Comparison of ENCODE assay signal across 8 mouse cellular contexts in the genomic region with DNA sequence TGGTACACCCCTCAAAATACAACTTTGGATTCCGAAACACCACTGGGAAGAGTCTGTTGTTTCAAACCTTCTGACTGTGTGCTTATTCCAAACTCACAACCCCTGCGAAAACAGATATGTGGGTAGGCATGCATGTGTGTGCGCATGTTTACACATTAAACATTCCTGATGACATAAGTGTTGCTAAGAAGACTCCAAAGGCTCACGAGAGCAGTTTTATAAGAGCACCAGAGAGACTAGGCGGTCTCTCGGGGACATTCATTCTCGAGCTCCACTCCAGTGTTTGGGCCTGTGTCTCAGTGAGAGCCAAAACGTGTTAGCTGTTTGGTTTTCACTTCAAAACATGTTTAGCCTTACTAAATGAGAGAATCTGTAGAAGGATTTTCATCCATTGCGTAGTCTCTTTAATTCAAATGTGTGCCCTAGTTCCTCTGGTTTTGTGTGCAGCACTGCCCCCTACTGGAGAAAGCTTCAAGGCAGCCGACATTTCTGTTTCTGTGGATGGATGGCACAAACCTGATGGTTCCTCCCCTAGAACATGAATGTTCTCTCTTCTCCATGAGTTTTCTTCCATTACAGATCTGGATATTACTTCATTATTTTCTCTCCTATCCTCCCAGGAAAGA. TPM values are rescaled to one million over a fixed set of nuclear protein-coding genes. Genes with fewer than 3 reads are reported as not detected.
DNase-seq lines count a peak whose midpoint lies in the region; ATAC-seq and TF ChIP-seq lines count a peak whose summit lies in the region.

No protein-coding gene starts in this region.

- H3K36me3 ChIP-seq in intestine, embryonic 14.5 days (ENCODE audit: control insufficient read depth, insufficient read depth, low read length), result 0 out of 2 replicates have a peak, but pooled peaks cover 4% of the 10 kb centered on the region
- H3K36me3 ChIP-seq in intestine, embryonic 15.5 days, result no peaks in the 10 kb centered on the region
- H3K36me3 ChIP-seq in embryonic facial prominence, embryonic 11.5 days (replicated peaks; ENCODE audit: control insufficient read depth, insufficient read depth, low read depth, low read length), result no peaks in the 10 kb centered on the region
- H3K36me3 ChIP-seq in splenic B cell, adult 2 months (ENCODE audit: control insufficient read depth, insufficient read depth, low read length, poor library complexity, severe bottlenecking), result no peaks in the 10 kb centered on the region

- peak; percentile 72 for TF ChIP-seq CTCF in bone marrow, adult 2 months (IDR thresholded peaks at IDR 0.05; ENCODE audit: control insufficient read depth, insufficient read depth, low read length)

- no peaks in the 10 kb centered on the region for H3K4me1 ChIP-seq in intestine, embryonic 14.5 days (replicated peaks; ENCODE audit: control insufficient read depth, insufficient read depth, low read length)
- H3K4me1 ChIP-seq in intestine, embryonic 15.5 days (replicated peaks), result no peaks in the 10 kb centered on the region
- no peaks in the 10 kb centered on the region for H3K4me1 ChIP-seq in bone marrow, adult 2 months (ENCODE audit: control insufficient read depth, insufficient read depth, low read length)
- no peaks in the 10 kb centered on the region for H3K4me1 ChIP-seq in embryonic facial prominence, embryonic 11.5 days (ENCODE audit: control insufficient read depth, insufficient read depth, low read length)

- ATAC-seq in intestine, embryonic 14.5 days (replicated peaks; ENCODE audit: low FRiP score, low TSS enrichment, low read depth), result no peak
- ATAC-seq in intestine, embryonic 15.5 days, result no peak
- no peak for ATAC-seq in embryonic facial prominence, embryonic 11.5 days (replicated peaks; ENCODE audit: insufficient number of reproducible peaks, low FRiP score, low TSS enrichment, low read depth)
- peak; percentile 78 for ATAC-seq in megakaryocyte, adult 5-6 weeks (ENCODE audit: poor library complexity, severe bottlenecking)

- H3K9ac ChIP-seq in intestine, embryonic 14.5 days (ENCODE audit: low read length), result no peak overlapping the region
- H3K9ac ChIP-seq in intestine, embryonic 15.5 days, result no peak overlapping the region
- no peak overlapping the region for H3K9ac ChIP-seq in embryonic facial prominence, embryonic 11.5 days (replicated peaks; ENCODE audit: low read length)

- H3K4me2 ChIP-seq in intestine, embryonic 14.5 days (ENCODE audit: low read length), result no peak overlapping the region
- H3K4me2 ChIP-seq in intestine, embryonic 15.5 days (replicated peaks), result no peak overlapping the region
- H3K4me2 ChIP-seq in embryonic facial prominence, embryonic 11.5 days (ENCODE audit: low read depth, low read length), result no peak overlapping the region

- DNase-seq in intestine, embryonic 14.5 days (ENCODE audit: low spot score), result peak; percentile 83
- peak; percentile 82 for DNase-seq in embryonic facial prominence, embryonic 11.5 days (ENCODE audit: low spot score)
- DNase-seq in heart, postnatal 14 days, result peak; percentile 68 to 74
- DNase-seq in layer of hippocampus, postnatal 14 days (ENCODE audit: low spot score in 2 of 2), result peak; percentile 77 to 87
- DNase-seq in splenic B cell, adult 2 months (ENCODE audit: low read depth, low spot score), result peak; percentile 32

- no peak for TF ChIP-seq POLR2A in bone marrow, adult 2 months (IDR thresholded peaks at IDR 0.05; ENCODE audit: borderline replicate concordance, control insufficient read depth, low read depth, low read length)

- WGBS in intestine, embryonic 14.5 days, result 57% methylated on average over 10 of the region's 10 CpGs
- 57% methylated on average over 10 of the region's 10 CpGs for WGBS in intestine, embryonic 15.5 days
- 67% methylated on average over 10 of the region's 10 CpGs for WGBS in bone marrow, adult 2 months
- WGBS in embryonic facial prominence, embryonic 11.5 days, result 67% methylated on average over 10 of the region's 10 CpGs

- no peak overlapping the region for H3K4me3 ChIP-seq in intestine, embryonic 14.5 days (ENCODE audit: low read depth, low read length)
- H3K4me3 ChIP-seq in intestine, embryonic 15.5 days (replicated peaks), result no peak overlapping the region
- no peak overlapping the region for H3K4me3 ChIP-seq in bone marrow, adult 2 months (replicated peaks; ENCODE audit: control insufficient read depth, low read depth, low read length)
- H3K4me3 ChIP-seq in embryonic facial prominence, embryonic 11.5 days (ENCODE audit: low read depth, low read length), result no peak overlapping the region

- no peak overlapping the region for H3K27ac ChIP-seq in intestine, embryonic 14.5 days (ENCODE audit: low read depth)
- no peak overlapping the region for H3K27ac ChIP-seq in intestine, embryonic 15.5 days
- no peak overlapping the region for H3K27ac ChIP-seq in bone marrow, adult 2 months (ENCODE audit: control insufficient read depth, insufficient read depth, low read depth, low read length, poor library complexity)
- no peak overlapping the region for H3K27ac ChIP-seq in embryonic facial prominence, embryonic 11.5 days (replicated peaks; ENCODE audit: low read depth, low read length)

- intact Hi-C loops in heart, postnatal 14 days (cut with DNase I), result loop anchor here (2.0 kb wide), 2 partner anchors 434 to 502 kb away; no protein-coding TSS in a partner anchor

- no peaks in the 10 kb centered on the region for H3K27me3 ChIP-seq in intestine, embryonic 14.5 days (replicated peaks; ENCODE audit: control insufficient read depth, insufficient read depth, low read length)
- no peaks in the 10 kb centered on the region for H3K27me3 ChIP-seq in intestine, embryonic 15.5 days (replicated peaks)
- no peaks in the 10 kb centered on the region for H3K27me3 ChIP-seq in embryonic facial prominence, embryonic 11.5 days (ENCODE audit: control insufficient read depth, insufficient read depth, low read length)
- H3K27me3 ChIP-seq in splenic B cell, adult 2 months (ENCODE audit: control insufficient read depth, insufficient read depth, low read length, poor library complexity, severe bottlenecking), result no peaks in the 10 kb centered on the region

- H3K9me3 ChIP-seq in intestine, embryonic 14.5 days (ENCODE audit: control insufficient read depth, low read length), result no peaks in the 10 kb centered on the region
- H3K9me3 ChIP-seq in intestine, embryonic 15.5 days, result no peaks in the 10 kb centered on the region
- no peaks in the 10 kb centered on the region for H3K9me3 ChIP-seq in embryonic facial prominence, embryonic 11.5 days (replicated peaks; ENCODE audit: control insufficient read depth, low read length)

RNA-seq across cellular contexts. Expression of a gene that starts 24.2 kb away (rescaled TPM):
- 53.9 TPM in 2 replicates for polyA plus RNA-seq in intestine, embryonic 14.5 days (2014; fragmentation: Nextera tagmentation; extraction: Ambion mirVana)
- 48.3 and 50.1 TPM in 2 replicates for polyA plus RNA-seq in intestine, embryonic 15.5 days (2015; fragmentation: Nextera tagmentation; extraction: Ambion mirVana)
- 23.5 and 48.0 TPM in 2 replicates for polyA plus RNA-seq in bone marrow, adult 2 months (2011; ENCODE audit: insufficient read depth, insufficient read length, low replicate concordance, missing spikeins)
- 34.2 and 39.3 TPM in 2 replicates for polyA plus RNA-seq in embryonic facial prominence, embryonic 11.5 days (2014; fragmentation: Nextera tagmentation; extraction: Ambion mirVana)
- total RNA-seq in heart, postnatal 14 days (2021), result 10 to 100 TPM; 35.9 to 36.9 TPM
- total RNA-seq in layer of hippocampus, postnatal 14 days (2021), result 10 to 100 TPM; 18.6 to 18.8 TPM
- total RNA-seq in megakaryocyte, adult 5-6 weeks (2015), result 256 and 288 TPM in 2 replicates
- total RNA-seq in megakaryocyte, adult 5-6 weeks (2017), result 148 and 165 TPM in 2 replicates

Comparison
In these comparisons a context has a peak if more than half of its experiments do, and no peak if none do; other contexts are left out.
1. DNase-seq: peak in every context shown above with its lines; median percentile 83 in intestine, embryonic 14.5 days; 82 in embryonic facial prominence, embryonic 11.5 days; 82 in layer of hippocampus, postnatal 14 days; 71 in heart, postnatal 14 days; 32 in splenic B cell, adult 2 months.